Mouse (Mus musculus) ES-E14 (cell line): ENCODE measurements around the gene Zscan25. TPM values are rescaled to one million over a fixed set of nuclear protein-coding genes. Genes with fewer than 3 reads are reported as not detected.
A peak's percentile ranks its signal among the peaks of the same experiment; 100 is the strongest.
"Not testable (repeated sequence)": the region's sequence is repeated elsewhere in the genome, so short reads cannot be mapped to it uniquely, and the experiment has no call there.

ENCODE experiments used
- DNase-seq: peaks from one replicate; pipeline ENCODE4 v3.0.0-alpha.2; 2013; ENCODE audit warnings: low read depth, low spot score
- H3K27ac ChIP-seq: 2 replicates; pipeline ENCODE4 v1.5.1; 2012; ENCODE audit warnings: low read depth, mild to moderate bottlenecking, low read length, moderate library complexity, mixed read lengths; ENCODE audit not compliant: poor library complexity, insufficient read depth, severe bottlenecking
- H3K36me3 ChIP-seq: 2 replicates; pipeline ENCODE4 v1.6.1; 2012; ENCODE audit warnings: mild to moderate bottlenecking, low read length, moderate library complexity, mixed read lengths; ENCODE audit not compliant: control insufficient read depth, poor library complexity, insufficient read depth, severe bottlenecking
- H3K4me1 ChIP-seq, 2 experiments: fragments of 150-350 bp in 1 of 2; sonication (generic) in 1 of 2; 2 replicates each; pipeline ENCODE4 v1.6.1; 2012; ENCODE audit warnings: low read length in 2 of 2, mild to moderate bottlenecking in 1 of 2, mixed read lengths in 1 of 2; ENCODE audit not compliant: control insufficient read depth in 2 of 2, insufficient read depth in 2 of 2, poor library complexity in 1 of 2
- H3K4me3 ChIP-seq, 2 experiments: fragments of 150-350 bp in 1 of 2; sonication (generic) in 1 of 2; 2 replicates each; pipeline ENCODE4 v1.5.1; 2012; ENCODE audit warnings: low read length in 2 of 2, low read depth in 1 of 2, mild to moderate bottlenecking in 1 of 2, mixed read lengths in 1 of 2; ENCODE audit not compliant: insufficient read depth in 1 of 2, poor library complexity in 1 of 2, severe bottlenecking in 1 of 2
- H3K9ac ChIP-seq: 2 replicates; pipeline ENCODE4 v1.6.1; 2012; ENCODE audit warnings: low read depth, mild to moderate bottlenecking, low read length, mixed read lengths; ENCODE audit not compliant: poor library complexity, insufficient read depth, severe bottlenecking
- H3K9me3 ChIP-seq: fragments of 150-350 bp; sonication (generic); 2 replicates; pipeline ENCODE4 v1.6.1; 2012; ENCODE audit warnings: low read depth, mild to moderate bottlenecking, low read length; ENCODE audit not compliant: control insufficient read depth, insufficient read depth
- CHD2 ChIP-seq: IDR thresholded peaks from 2 replicates; pipeline ENCODE4 v1.6.1; 2014; ENCODE audit warnings: mild to moderate bottlenecking, low read depth, low read length, inconsistent platforms
- HCFC1 ChIP-seq: IDR thresholded peaks from 2 replicates; pipeline ENCODE4 v1.6.1; 2012; ENCODE audit warnings: low read length, inconsistent platforms, borderline replicate concordance; ENCODE audit not compliant: insufficient read depth
- MAFK ChIP-seq: IDR thresholded peaks from 2 replicates; pipeline ENCODE4 v1.6.1; 2014; ENCODE audit warnings: mild to moderate bottlenecking, low read depth, low read length, inconsistent platforms; ENCODE audit not compliant: insufficient read depth
- ZC3H11A ChIP-seq: IDR thresholded peaks from 2 replicates; pipeline ENCODE4 v1.6.1; 2012; ENCODE audit warnings: low read depth, mild to moderate bottlenecking, inconsistent platforms, low read length, borderline replicate concordance
- ZNF384 ChIP-seq: IDR thresholded peaks from 2 replicates; pipeline ENCODE4 v1.6.1; 2012; ENCODE audit warnings: low read depth, low read length, inconsistent platforms
- in situ Hi-C, 2 experiments: fragments of 600-800 bp; cut with MboI; formaldehyde crosslinking; loops; one replicate each; pipeline ENCODE4 v1.15.1; 2025; ENCODE audit warnings: low sequenced_read_pairs in 2 of 2, inconsistent platforms in 1 of 2; ENCODE audit not compliant: unreplicated experiment in 2 of 2
- total RNA-seq: library from RNA; depleted of rRNA; stranded (reverse); fragments of 300-350 nt; gene quantifications from 2 replicates; pipeline ENCODE4 v1.2.3, GENCODE M21; 2012

Gene Zscan25
- total RNA-seq, 1 experiment, result 16.8 TPM

- Histone ChIP-seq H3K4me1 (no peaks in the 10 kb centered on the region), H3K4me3 (no peak overlapping the region), H3K27ac (no peak overlapping the region), H3K9ac (no peak overlapping the region), H3K9me3 (no peaks in the 10 kb centered on the region), H3K36me3 (peaks cover 55% of the 10 kb centered on the region)
- TF ChIP-seq CHD2 (no peak), MAFK (no peak), ZNF384 (no peak), ZC3H11A (no peak), HCFC1 (no peak)
- DNase-seq, result no peak
- in situ Hi-C loops, result no loop called here
Observed at GRCm38 (mm10) chr5:145290697-145291096, 10.4 kb downstream of the Zscan25 start.

GRCm38 (mm10) chr5:145292398-145292797 is 12.1 kb downstream of the Zscan25 start:
- TF ChIP-seq ZC3H11A, result no peak
- TF ChIP-seq ZNF384, result no peak
- no peak overlapping the region for H3K4me3 ChIP-seq
- H3K9ac ChIP-seq, result no peak overlapping the region
- peaks cover 46% of the 10 kb centered on the region for H3K36me3 ChIP-seq
- no peaks in the 10 kb centered on the region for H3K9me3 ChIP-seq
- no peak overlapping the region for H3K27ac ChIP-seq
- in situ Hi-C loops, result no loop called here
- DNase-seq, result no peak
- no peaks in the 10 kb centered on the region for H3K4me1 ChIP-seq

GRCm38 (mm10) chr5:145300469-145300868 is 20.2 kb downstream of the Zscan25 start:
- DNase-seq, result no peak
- Histone ChIP-seq H3K4me3 (no peak overlapping the region), H3K4me1 (no peaks in the 10 kb centered on the region), H3K36me3 (no peaks in the 10 kb centered on the region), H3K9ac (no peak overlapping the region), H3K9me3 (peaks cover 4% of the 10 kb centered on the region; the same call in 1 of the 2 replicates), H3K27ac (no peak overlapping the region)
- in situ Hi-C loops, result no loop called here
- TF ChIP-seq ZNF384 (no peak), ZC3H11A (no peak), HCFC1 (no peak), CHD2 (no peak), MAFK (no peak)

GRCm38 (mm10) chr5:145301796-145302195 is 21.5 kb downstream of the Zscan25 start:
- in situ Hi-C loops, result not testable (repeated sequence)

GRCm38 (mm10) chr5:145302424-145302823 is 22.1 kb downstream of the Zscan25 start:
- no peak for DNase-seq
- in situ Hi-C loops, result no loop called here
- H3K9ac ChIP-seq, result no peak overlapping the region

More at GRCm38 (mm10) chr5:145301796-145302195, 21.5 kb downstream of the Zscan25 start:
- peak overlapping the region; percentile 74 for H3K27ac ChIP-seq
- H3K4me3 ChIP-seq, H3K9ac ChIP-seq, H3K36me3 ChIP-seq, H3K9me3 ChIP-seq, H3K4me1 ChIP-seq: not testable (repeated sequence)
- DNase-seq, result peak; percentile 71

GRCm38 (mm10) chr5:145306953-145307352 is 26.7 kb downstream of the Zscan25 start:
- H3K9ac ChIP-seq, H3K36me3 ChIP-seq, in situ Hi-C loops, H3K4me1 ChIP-seq, DNase-seq, H3K9me3 ChIP-seq, H3K4me3 ChIP-seq: not testable (repeated sequence)
- peak overlapping the region; percentile 93; the same call in 1 of the 2 replicates for H3K27ac ChIP-seq

More at GRCm38 (mm10) chr5:145302424-145302823, 22.1 kb downstream of the Zscan25 start:
- peaks cover 4% of the 10 kb centered on the region; the same call in 1 of the 2 replicates for H3K9me3 ChIP-seq
- no peak for TF ChIP-seq CHD2
- TF ChIP-seq ZC3H11A, result no peak
- no peak for TF ChIP-seq HCFC1
- TF ChIP-seq MAFK, result no peak
- TF ChIP-seq ZNF384, result no peak
- no peaks in the 10 kb centered on the region for H3K36me3 ChIP-seq
- H3K4me1 ChIP-seq, result no peaks in the 10 kb centered on the region
- H3K4me3 ChIP-seq, result no peak overlapping the region
- H3K27ac ChIP-seq, result peak overlapping the region; percentile 74; the same call in 1 of the 2 replicates

- peak overlapping the region; percentile 93 for H3K27ac ChIP-seq
- in situ Hi-C loops, H3K36me3 ChIP-seq, H3K4me1 ChIP-seq, H3K9me3 ChIP-seq, H3K9ac ChIP-seq: not testable (repeated sequence)
- H3K4me3 ChIP-seq, result peak overlapping the region in 1 of 2 experiments; percentile 16; a peak in 1 of 4 replicates
- DNase-seq, result peak; percentile 47
Observed at GRCm38 (mm10) chr5:145307811-145308210, 27.5 kb downstream of the Zscan25 start.
